Mouse (Mus musculus): ENCODE measurements at regions not wholly inside any gene's neighbourhood (a gene's known extent, or its start where the extent isn't known, plus 50 kb on each side); places are given as distances from the start of the nearest gene placed in this dataset.

DNA sequence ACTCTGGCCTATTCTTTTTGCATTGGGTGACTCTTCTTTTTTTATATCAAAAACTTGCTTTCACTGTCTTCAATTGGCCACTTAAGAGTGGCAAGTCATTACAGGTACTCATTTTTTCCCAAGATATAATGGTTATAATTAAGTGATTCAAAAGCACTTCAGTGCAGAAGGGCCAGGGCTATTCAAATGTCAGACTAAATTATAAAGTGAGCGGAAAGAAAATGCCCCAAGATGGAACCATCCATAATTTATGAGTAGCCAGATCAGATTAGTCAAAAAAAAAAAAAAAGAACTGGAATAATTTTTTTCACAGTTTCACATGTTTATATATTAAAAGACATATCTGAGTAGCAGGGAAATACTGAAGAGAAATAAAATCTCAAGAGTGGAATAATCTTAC, 333.8 kb upstream of the 4930452B06Rik start:
- Histone ChIP-seq H3K27ac (replicated peaks) (no peak overlapping the region), H3K27me3 (replicated peaks; ENCODE audit: low read depth, poor library complexity, severe bottlenecking) (no peaks in the 10 kb centered on the region)

DNA sequence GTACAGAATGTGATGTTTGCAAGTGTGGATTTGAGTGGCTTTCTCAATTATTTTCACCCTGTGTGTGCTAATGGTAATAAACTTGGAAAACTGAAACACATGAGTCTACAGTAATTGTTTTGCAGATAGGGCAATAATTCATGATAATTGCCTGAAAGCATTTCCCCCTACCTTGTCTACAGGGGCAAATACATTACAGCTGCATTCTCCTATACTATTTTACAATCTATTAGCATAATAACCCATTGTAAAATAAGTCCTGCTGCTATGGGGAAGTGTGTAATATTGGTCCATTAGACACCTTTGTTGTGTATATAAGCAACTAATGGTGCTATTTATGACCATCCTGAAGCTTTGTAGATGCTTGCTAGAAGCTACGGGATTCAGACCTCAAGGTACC, 327.4 kb upstream of the 4930452B06Rik start:
- 91% methylated on average over 1 of the region's 1 CpGs for WGBS
- Histone ChIP-seq H3K4me3 (no peak overlapping the region), H3K4me1 (no peaks in the 10 kb centered on the region), H3K27me3 (replicated peaks; ENCODE audit: low read depth, poor library complexity, severe bottlenecking) (no peaks in the 10 kb centered on the region), H3K9me3 (no peaks in the 10 kb centered on the region), H3K27ac (replicated peaks) (no peak overlapping the region), H3K36me3 (replicated peaks) (no peaks in the 10 kb centered on the region)
- DNase-seq (ENCODE audit: low spot score), result no peak

More for the DNA sequence above, 333.8 kb upstream of the 4930452B06Rik start:
- H3K4me3 ChIP-seq, result no peak overlapping the region
- no peaks in the 10 kb centered on the region for H3K9me3 ChIP-seq
- H3K36me3 ChIP-seq (replicated peaks), result no peaks in the 10 kb centered on the region
- WGBS, result 84% methylated on average over 1 of the region's 1 CpGs
- no peak for DNase-seq (ENCODE audit: low spot score)
- H3K4me1 ChIP-seq, result no peaks in the 10 kb centered on the region

DNA sequence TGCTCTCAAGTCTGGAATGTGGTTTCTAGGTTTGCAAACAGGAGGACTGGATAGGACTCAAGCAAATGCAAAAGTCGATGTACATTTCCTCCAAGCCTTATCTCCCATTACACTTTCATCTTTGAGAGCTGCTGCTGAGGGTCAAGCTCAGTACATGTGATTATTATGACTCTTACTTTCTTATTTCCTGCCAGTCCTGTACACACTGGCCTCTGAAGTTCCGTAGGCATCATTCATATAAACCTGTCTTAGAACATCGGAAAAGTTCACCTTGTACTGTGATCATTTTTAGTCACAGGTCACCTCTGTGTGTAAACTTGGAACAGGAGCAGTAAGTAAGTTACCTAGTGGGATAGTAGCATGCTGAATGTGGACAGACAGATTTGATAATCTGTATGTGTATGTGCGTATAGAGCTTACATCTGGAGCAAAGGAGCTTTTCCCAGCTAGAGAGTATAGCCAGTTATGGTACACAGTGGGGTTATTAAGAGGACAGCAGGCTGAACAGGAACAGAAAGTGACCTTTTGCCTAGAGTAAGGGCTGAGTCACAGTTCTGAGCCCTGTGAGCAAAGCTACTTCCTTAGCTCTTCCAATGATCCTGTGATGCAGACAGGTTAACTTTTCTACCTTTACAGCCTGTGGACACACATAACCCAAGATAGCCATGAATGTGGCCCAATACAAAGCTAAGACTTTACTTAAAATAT, 319.2 kb upstream of the 4930452B06Rik start:
- Histone ChIP-seq H3K36me3 (replicated peaks) (no peaks in the 10 kb centered on the region), H3K4me1 (no peaks in the 10 kb centered on the region), H3K27ac (replicated peaks) (no peak overlapping the region), H3K9me3 (no peaks in the 10 kb centered on the region), H3K27me3 (replicated peaks; ENCODE audit: low read depth, poor library complexity, severe bottlenecking) (no peaks in the 10 kb centered on the region), H3K4me3 (no peak overlapping the region)
- DNase-seq (ENCODE audit: low spot score), result no peak
- WGBS, result 90% methylated on average over 4 of the region's 4 CpGs

DNA sequence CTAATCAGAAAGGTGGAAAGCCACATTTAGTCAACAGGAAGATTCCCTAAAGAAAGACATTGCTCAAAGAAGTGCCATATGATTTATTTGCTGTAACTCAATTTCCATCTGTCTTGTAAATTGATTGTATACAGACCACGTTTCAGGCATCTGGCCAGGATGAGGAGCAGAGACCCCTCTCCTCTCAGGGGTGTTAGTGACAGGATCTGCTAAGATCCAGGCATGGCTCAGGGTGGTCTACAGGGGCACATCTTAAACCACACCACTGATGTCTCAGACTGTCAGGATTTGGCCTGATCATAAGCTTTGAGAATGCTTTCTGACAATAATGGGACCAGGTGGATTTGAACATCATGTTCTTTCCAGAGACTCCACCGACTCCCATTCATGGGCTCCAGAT, 295.5 kb upstream of the 4930452B06Rik start:
- H3K27ac ChIP-seq (replicated peaks), result no peak overlapping the region
- H3K27me3 ChIP-seq (replicated peaks; ENCODE audit: low read depth, poor library complexity, severe bottlenecking), result no peaks in the 10 kb centered on the region
- no peaks in the 10 kb centered on the region for H3K36me3 ChIP-seq (replicated peaks)
- no peak for DNase-seq (ENCODE audit: low spot score)
- 66% methylated on average over 2 of the region's 2 CpGs for WGBS
- no peaks in the 10 kb centered on the region for H3K4me1 ChIP-seq
- H3K9me3 ChIP-seq, result no peaks in the 10 kb centered on the region
- no peak overlapping the region for H3K4me3 ChIP-seq

DNA sequence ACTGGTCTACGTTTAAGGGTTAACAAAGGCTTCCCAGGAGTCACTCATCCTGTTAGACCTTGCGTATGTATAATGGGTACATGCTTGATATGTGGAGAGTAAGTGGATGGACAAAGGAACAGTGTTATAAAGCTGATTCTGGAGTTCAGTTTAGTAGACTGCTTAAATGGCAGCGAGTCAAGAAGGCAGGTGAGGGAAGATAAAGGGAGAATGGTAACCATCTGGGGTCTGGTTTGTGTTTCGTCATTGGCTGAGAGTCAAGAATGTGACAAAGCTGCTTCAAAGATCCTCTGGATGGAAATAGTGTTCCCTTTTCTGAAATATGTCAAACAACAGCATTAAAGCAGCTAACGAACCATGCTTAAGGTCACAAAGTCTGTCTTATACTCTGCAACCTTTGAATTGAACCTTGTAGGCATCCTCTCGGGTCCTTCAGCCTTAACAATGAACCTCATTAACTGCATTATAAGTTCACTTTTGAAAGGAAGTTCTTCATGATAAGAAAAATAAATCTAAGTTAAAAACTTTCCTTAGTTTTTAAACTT, 286.9 kb upstream of the 4930452B06Rik start:
- no peaks in the 10 kb centered on the region for H3K36me3 ChIP-seq (replicated peaks)
- H3K4me1 ChIP-seq, result no peaks in the 10 kb centered on the region
- 57% methylated on average over 6 of the region's 6 CpGs for WGBS
- no peak overlapping the region for H3K4me3 ChIP-seq
- H3K27ac ChIP-seq (replicated peaks), result no peak overlapping the region
- no peak for DNase-seq (ENCODE audit: low spot score)
- H3K27me3 ChIP-seq (replicated peaks; ENCODE audit: low read depth, poor library complexity, severe bottlenecking), result no peaks in the 10 kb centered on the region
- no peaks in the 10 kb centered on the region for H3K9me3 ChIP-seq

DNA sequence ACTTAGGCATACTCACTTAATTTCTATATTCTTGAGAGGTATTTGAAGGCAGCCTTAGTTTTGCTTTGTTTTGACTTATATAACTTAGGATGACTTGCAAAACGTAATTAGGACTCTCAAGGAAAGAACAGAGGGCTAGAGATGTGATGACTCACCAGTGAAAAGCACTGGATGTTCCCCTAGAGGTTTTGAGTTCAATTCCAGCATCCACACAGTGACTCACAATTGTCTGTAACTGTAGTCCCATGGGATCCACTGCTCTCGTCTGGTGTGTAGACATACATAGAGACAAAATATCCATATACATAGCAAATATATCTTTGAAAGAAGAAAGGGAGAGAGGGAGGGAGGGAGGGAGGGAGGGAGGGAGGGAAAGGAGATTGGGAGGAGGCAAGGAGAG, 282.7 kb upstream of the 4930452B06Rik start:
- no peaks in the 10 kb centered on the region for H3K36me3 ChIP-seq (replicated peaks)
- DNase-seq (ENCODE audit: low spot score), result no peak
- H3K9me3 ChIP-seq, result no peaks in the 10 kb centered on the region
- no peak overlapping the region for H3K27ac ChIP-seq (replicated peaks)
- H3K27me3 ChIP-seq (replicated peaks; ENCODE audit: low read depth, poor library complexity, severe bottlenecking), result no peaks in the 10 kb centered on the region
- WGBS, result 66% methylated on average over 2 of the region's 2 CpGs
- no peak overlapping the region for H3K4me3 ChIP-seq
- H3K4me1 ChIP-seq, result no peaks in the 10 kb centered on the region

DNA sequence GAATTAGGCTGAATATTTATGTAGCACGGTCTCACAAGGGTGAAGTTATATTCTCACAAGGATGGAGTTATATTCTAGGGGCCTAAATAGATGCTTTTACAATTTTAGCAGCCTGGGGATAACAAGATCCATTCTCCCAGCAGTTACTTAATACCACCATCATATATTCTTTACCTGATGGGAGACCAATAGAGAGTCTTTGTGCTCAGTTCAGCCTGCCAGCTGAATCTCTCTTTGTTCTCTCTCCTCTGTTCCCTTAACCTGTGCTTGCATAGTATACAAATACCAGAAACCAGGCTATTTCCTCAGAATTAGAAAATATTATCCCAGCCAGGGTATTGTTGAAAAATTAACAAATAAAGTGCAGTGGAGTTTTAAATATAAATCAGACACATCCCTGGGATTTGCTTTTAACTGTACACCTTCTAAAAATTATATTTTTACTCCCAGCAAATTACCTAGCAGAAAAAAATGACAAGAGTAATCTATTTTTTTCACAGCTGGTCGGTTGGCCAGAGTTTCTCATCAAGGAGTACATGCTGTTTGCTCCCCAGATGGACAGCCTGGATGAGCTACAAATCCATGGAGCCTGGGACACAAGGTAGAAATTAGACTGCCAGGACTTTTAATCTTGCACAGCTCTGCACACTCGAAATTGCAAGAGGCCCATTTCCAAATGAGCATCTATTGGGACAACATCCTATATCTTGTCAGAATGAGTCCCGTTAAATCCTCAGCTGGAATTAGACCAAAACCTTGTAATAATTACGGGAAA, 281.0 kb upstream of the 4930452B06Rik start:
- Histone ChIP-seq H3K9me3 (no peaks in the 10 kb centered on the region), H3K4me1 (no peaks in the 10 kb centered on the region), H3K4me3 (no peak overlapping the region), H3K27me3 (replicated peaks; ENCODE audit: low read depth, poor library complexity, severe bottlenecking) (no peaks in the 10 kb centered on the region), H3K27ac (replicated peaks) (no peak overlapping the region), H3K36me3 (replicated peaks) (no peaks in the 10 kb centered on the region)
- 85% methylated on average over 5 of the region's 5 CpGs for WGBS
- DNase-seq (ENCODE audit: low spot score), result no peak

DNA sequence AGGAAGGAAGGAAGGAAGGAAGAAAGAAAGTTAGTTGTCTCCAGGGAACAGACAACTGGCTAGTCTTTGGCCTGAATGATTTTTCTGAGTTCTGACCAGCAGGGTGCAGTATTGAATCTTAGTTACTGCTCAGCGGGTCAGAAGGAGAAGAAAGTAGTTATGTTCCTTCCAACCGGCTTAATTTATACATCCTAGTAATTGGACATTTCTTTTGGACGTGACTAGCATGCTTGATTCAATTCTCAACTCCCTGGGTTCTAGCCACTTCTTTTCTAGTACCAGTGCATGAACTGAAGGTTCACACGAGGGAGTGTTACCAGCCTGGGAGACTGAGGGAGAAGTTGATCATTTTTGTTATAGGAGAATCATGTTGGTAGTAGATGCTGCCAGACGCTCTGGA, 269.1 kb upstream of the 4930452B06Rik start:
- H3K9me3 ChIP-seq, result no peaks in the 10 kb centered on the region
- no peaks in the 10 kb centered on the region for H3K27me3 ChIP-seq (replicated peaks; ENCODE audit: low read depth, poor library complexity, severe bottlenecking)
- H3K27ac ChIP-seq (replicated peaks), result no peak overlapping the region
- H3K4me3 ChIP-seq, result no peak overlapping the region
- 30% methylated on average over 5 of the region's 5 CpGs for WGBS
- no peaks in the 10 kb centered on the region for H3K4me1 ChIP-seq
- no peaks in the 10 kb centered on the region for H3K36me3 ChIP-seq (replicated peaks)
- DNase-seq (ENCODE audit: low spot score), result peak; percentile 31
